Mouse (Mus musculus): Measurements from ENCODE around the gene Vmo1. TPM values are rescaled to one million over a fixed set of nuclear protein-coding genes. Genes with fewer than 3 reads are reported as not detected.
"Not testable (repeated sequence)": the region's sequence is repeated elsewhere in the genome, so short reads cannot be mapped to it uniquely, and the experiment has no call there.

Gene Vmo1
- polyA plus RNA-seq, 1 experiment from 2014 or later: 0.31 TPM

GRCm38 (mm10) chr11:70539877-70540587 lies 25.6 kb upstream of the Vmo1 start, which contains the start of gene Pld2:
Gene Pld2, plus strand, starts transcription at chr11:70540064.
- H3K36me3 ChIP-seq: no peaks in the 10 kb centered on the region
- H3K27ac ChIP-seq: no peak within 1 kb of the TSS
- peak within 1 kb of the TSS; percentile 86 for H3K4me2 ChIP-seq (replicated peaks)
- peak; percentile 88 for ATAC-seq (ENCODE audit: low FRiP score, low read depth)
- H3K4me1 ChIP-seq: peaks cover 7% of the 10 kb centered on the region; the same call in 1 of the 2 replicates
- peaks cover 55% of the 10 kb centered on the region for H3K27me3 ChIP-seq
- WGBS: under 1% methylated on average over 64 of the region's 65 CpGs
- H3K9me3 ChIP-seq: no peaks in the 10 kb centered on the region
- H3K9ac ChIP-seq: peak within 1 kb of the TSS; percentile 77
- H3K4me3 ChIP-seq: peak within 1 kb of the TSS; percentile 67

GRCm38 (mm10) chr11:70539423-70539822 lies 25.0 kb upstream of the Vmo1 start:
- Histone ChIP-seq H3K27me3 (peaks cover 55% of the 10 kb centered on the region), H3K4me3 (peak overlapping the region; percentile 67), H3K4me1 (peaks cover 7% of the 10 kb centered on the region; the same call in 1 of the 2 replicates), H3K4me2 (replicated peaks) (peak overlapping the region; percentile 86), H3K9ac (peak overlapping the region; percentile 77), H3K9me3 (no peaks in the 10 kb centered on the region), H3K36me3 (no peaks in the 10 kb centered on the region), H3K27ac (no peak overlapping the region)
- ATAC-seq (ENCODE audit: low FRiP score, low read depth): no peak
- 19% methylated on average over 9 of the region's 9 CpGs for WGBS

- no peak for ATAC-seq (ENCODE audit: low FRiP score, low read depth)
- Histone ChIP-seq H3K4me3 (no peak within 1 kb of the TSS), H3K27me3 (peaks cover 3% of the 10 kb centered on the region; the same call in 1 of the 2 replicates), H3K9ac (no peak within 1 kb of the TSS), H3K4me2 (replicated peaks) (no peak within 1 kb of the TSS), H3K9me3 (no peaks in the 10 kb centered on the region), H3K27ac (no peak within 1 kb of the TSS), H3K4me1 (no peaks in the 10 kb centered on the region), H3K36me3 (peaks cover 20% of the 10 kb centered on the region)
- 77% methylated on average over 6 of the region's 6 CpGs for WGBS
Measured at GRCm38 (mm10) chr11:70532839-70533238, 18.4 kb upstream of the Vmo1 start, which contains the start of gene Gm40193. Gene Gm40193, minus strand, starts transcription at chr11:70532939.

GRCm38 (mm10) chr11:70531065-70531464 lies 16.6 kb upstream of the Vmo1 start:
- H3K9ac ChIP-seq; H3K4me3 ChIP-seq; ATAC-seq (ENCODE audit: low FRiP score, low read depth); H3K4me2 ChIP-seq (replicated peaks); H3K27me3 ChIP-seq; H3K9me3 ChIP-seq; H3K4me1 ChIP-seq; H3K27ac ChIP-seq: not testable (repeated sequence)
- WGBS: 78% methylated on average over 2 of the region's 2 CpGs
- peaks cover 38% of the 10 kb centered on the region for H3K36me3 ChIP-seq

GRCm38 (mm10) chr11:70528610-70529009 lies 14.2 kb upstream of the Vmo1 start:
- Histone ChIP-seq H3K27ac (no peak overlapping the region), H3K36me3 (peaks cover 38% of the 10 kb centered on the region), H3K4me3 (no peak overlapping the region), H3K9me3 (no peaks in the 10 kb centered on the region), H3K9ac (no peak overlapping the region), H3K4me2 (replicated peaks) (no peak overlapping the region), H3K27me3 (no peaks in the 10 kb centered on the region), H3K4me1 (peaks cover 9% of the 10 kb centered on the region)
- WGBS: 89% methylated on average over 7 of the region's 7 CpGs
- ATAC-seq (ENCODE audit: low FRiP score, low read depth): no peak

GRCm38 (mm10) chr11:70526211-70526610 lies 11.8 kb upstream of the Vmo1 start:
- Histone ChIP-seq H3K27me3 (no peaks in the 10 kb centered on the region), H3K27ac (no peak overlapping the region), H3K9ac (peak overlapping the region; percentile 77), H3K36me3 (peaks cover 38% of the 10 kb centered on the region), H3K9me3 (no peaks in the 10 kb centered on the region), H3K4me2 (replicated peaks) (peak overlapping the region; percentile 88), H3K4me3 (peak overlapping the region; percentile 70), H3K4me1 (peaks cover 9% of the 10 kb centered on the region)
- no peak for ATAC-seq (ENCODE audit: low FRiP score, low read depth)
- 86% methylated on average over 12 of the region's 12 CpGs for WGBS

GRCm38 (mm10) chr11:70525726-70526125 lies 11.3 kb upstream of the Vmo1 start:
- under 1% methylated on average over 12 of the region's 12 CpGs for WGBS
- ATAC-seq (ENCODE audit: low FRiP score, low read depth): no peak
- 0 out of 2 replicates have a peak, but pooled peaks cover 2% of the 10 kb centered on the region for H3K27me3 ChIP-seq
- H3K27ac ChIP-seq: peak overlapping the region; percentile 52; the same call in 1 of the 2 replicates
- H3K4me2 ChIP-seq (replicated peaks): peak overlapping the region; percentile 88
- H3K36me3 ChIP-seq: peaks cover 38% of the 10 kb centered on the region
- H3K9ac ChIP-seq: peak overlapping the region; percentile 77
- H3K9me3 ChIP-seq: no peaks in the 10 kb centered on the region
- peak overlapping the region; percentile 70 for H3K4me3 ChIP-seq
- H3K4me1 ChIP-seq: peaks cover 9% of the 10 kb centered on the region

- Histone ChIP-seq H3K36me3 (peaks cover 38% of the 10 kb centered on the region), H3K27ac (peak within 1 kb of the TSS; percentile 52; the same call in 1 of the 2 replicates), H3K4me1 (peaks cover 11% of the 10 kb centered on the region), H3K9ac (peak within 1 kb of the TSS; percentile 77), H3K4me3 (peak within 1 kb of the TSS; percentile 70), H3K9me3 (no peaks in the 10 kb centered on the region), H3K27me3 (0 out of 2 replicates have a peak, but pooled peaks cover 6% of the 10 kb centered on the region), H3K4me2 (replicated peaks) (peak within 1 kb of the TSS; percentile 88)
- ATAC-seq (ENCODE audit: low FRiP score, low read depth): peak; percentile 94
- WGBS: under 1% methylated on average over 26 of the region's 26 CpGs
Measured at GRCm38 (mm10) chr11:70525184-70525678, 10.8 kb upstream of the Vmo1 start, which contains the start of gene Psmb6. Gene Psmb6, plus strand, starts transcription at chr11:70525367.

- H3K27me3 ChIP-seq: peaks cover 11% of the 10 kb centered on the region; the same call in 1 of the 2 replicates
- H3K27ac ChIP-seq: no peak overlapping the region
- peak overlapping the region; percentile 70 for H3K4me3 ChIP-seq
- peaks cover 15% of the 10 kb centered on the region for H3K4me1 ChIP-seq
- 9% methylated on average over 8 of the region's 8 CpGs for WGBS
- H3K36me3 ChIP-seq: peaks cover 37% of the 10 kb centered on the region
- ATAC-seq (ENCODE audit: low FRiP score, low read depth): no peak; the same call in 1 of the 2 replicates
- H3K9me3 ChIP-seq: no peaks in the 10 kb centered on the region
- H3K9ac ChIP-seq: peak overlapping the region; percentile 19; the same call in 1 of the 2 replicates
- peak overlapping the region; percentile 58 for H3K4me2 ChIP-seq (replicated peaks)
Measured at GRCm38 (mm10) chr11:70524782-70525181, 10.4 kb upstream of the Vmo1 start.

GRCm38 (mm10) chr11:70523306-70523989 lies 9.0 kb upstream of the Vmo1 start:
- not testable (repeated sequence) for H3K4me3 ChIP-seq; H3K9me3 ChIP-seq; H3K9ac ChIP-seq; ATAC-seq (ENCODE audit: low FRiP score, low read depth); H3K27ac ChIP-seq; H3K4me2 ChIP-seq (replicated peaks)
- Histone ChIP-seq H3K4me1 (peaks cover 20% of the 10 kb centered on the region), H3K27me3 (peaks cover 15% of the 10 kb centered on the region; the same call in 1 of the 2 replicates), H3K36me3 (peaks cover 24% of the 10 kb centered on the region)
- WGBS: 88% methylated on average over 8 of the region's 8 CpGs

GRCm38 (mm10) chr11:70520178-70520769 lies 5.9 kb upstream of the Vmo1 start:
- 13% methylated on average over 41 of the region's 41 CpGs for WGBS
- ATAC-seq (ENCODE audit: low FRiP score, low read depth): no peak; the same call in 1 of the 2 replicates
- Histone ChIP-seq H3K27me3 (peaks cover 15% of the 10 kb centered on the region; the same call in 1 of the 2 replicates), H3K4me3 (peak overlapping the region; percentile 37), H3K9me3 (no peaks in the 10 kb centered on the region), H3K27ac (peak overlapping the region; percentile 40; the same call in 1 of the 2 replicates), H3K36me3 (no peaks in the 10 kb centered on the region), H3K9ac (peak overlapping the region; percentile 70), H3K4me2 (replicated peaks) (peak overlapping the region; percentile 63), H3K4me1 (peaks cover 11% of the 10 kb centered on the region; the same call in 1 of the 2 replicates)

Measured in limb, embryonic 13.5 days (tissue).